Mouse (Mus musculus) cerebellum, adult 11-12 months (tissue): Measurements from ENCODE around the gene Sv2b.

Experiments
- DNase-seq: peaks from one replicate; pipeline ENCODE4 v3.0.0; 2022

The Sv2b gene

DNA sequence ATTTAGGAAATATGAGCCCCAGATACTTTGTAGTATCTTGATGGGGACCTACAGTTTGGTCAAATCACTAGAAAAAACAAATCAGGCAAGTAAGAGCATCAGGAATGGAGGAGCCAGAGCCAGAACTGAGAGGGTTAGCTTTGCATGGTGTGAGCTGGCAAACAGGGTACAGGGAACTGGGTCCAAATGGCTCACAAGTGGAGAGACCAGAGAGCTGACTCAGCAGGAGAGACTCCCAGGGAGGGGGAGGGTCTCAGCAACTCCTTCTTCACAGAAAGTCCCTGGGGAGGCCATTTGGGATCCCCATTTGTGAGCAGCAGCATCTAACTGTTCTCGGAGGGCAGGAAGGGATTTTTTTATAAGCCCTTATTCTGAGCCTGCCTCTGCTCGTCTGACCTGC lies 18.5 kb downstream of the Sv2b start:
- peak; percentile 68 for DNase-seq

DNA sequence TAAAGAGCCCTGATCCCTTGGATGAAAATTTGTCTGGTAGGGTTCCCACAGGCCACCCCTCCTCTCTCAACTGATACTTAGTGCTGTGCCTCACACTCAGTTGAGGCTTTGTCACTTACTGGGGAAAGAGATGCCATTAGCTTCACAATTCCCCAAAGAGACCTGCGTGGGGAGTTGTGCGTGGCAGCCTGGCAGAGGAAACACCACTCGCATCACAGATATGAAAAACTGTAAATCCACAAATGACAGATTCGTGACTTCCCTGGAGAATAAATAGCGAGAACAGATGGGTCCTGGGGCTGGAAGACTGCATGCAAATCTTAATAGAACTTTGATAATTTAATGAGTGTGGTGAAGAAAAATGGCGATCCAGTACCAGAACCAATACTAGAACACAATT lies 21.8 kb downstream of the Sv2b start:
- no peak for DNase-seq

DNA sequence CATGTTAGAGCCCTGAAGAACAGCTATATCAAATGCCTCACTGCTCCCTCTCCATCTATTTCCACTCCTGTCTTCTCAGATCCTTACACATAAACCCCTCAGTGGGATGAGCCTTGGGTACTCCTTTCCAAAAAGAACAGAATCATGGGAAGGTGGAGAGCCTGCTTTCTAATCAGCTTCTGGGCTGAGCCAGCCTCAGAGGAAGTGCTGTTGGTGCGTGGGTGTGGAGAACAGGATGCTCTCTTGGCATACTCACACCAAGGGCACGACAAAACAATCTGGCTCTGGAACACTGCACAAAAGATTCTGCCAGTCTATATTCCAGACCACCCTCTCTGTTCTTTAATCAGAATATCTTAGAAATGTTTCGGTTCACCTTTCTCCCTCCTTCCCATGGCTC lies 26.1 kb downstream of the Sv2b start:
- DNase-seq, result peak; percentile 86

DNA sequence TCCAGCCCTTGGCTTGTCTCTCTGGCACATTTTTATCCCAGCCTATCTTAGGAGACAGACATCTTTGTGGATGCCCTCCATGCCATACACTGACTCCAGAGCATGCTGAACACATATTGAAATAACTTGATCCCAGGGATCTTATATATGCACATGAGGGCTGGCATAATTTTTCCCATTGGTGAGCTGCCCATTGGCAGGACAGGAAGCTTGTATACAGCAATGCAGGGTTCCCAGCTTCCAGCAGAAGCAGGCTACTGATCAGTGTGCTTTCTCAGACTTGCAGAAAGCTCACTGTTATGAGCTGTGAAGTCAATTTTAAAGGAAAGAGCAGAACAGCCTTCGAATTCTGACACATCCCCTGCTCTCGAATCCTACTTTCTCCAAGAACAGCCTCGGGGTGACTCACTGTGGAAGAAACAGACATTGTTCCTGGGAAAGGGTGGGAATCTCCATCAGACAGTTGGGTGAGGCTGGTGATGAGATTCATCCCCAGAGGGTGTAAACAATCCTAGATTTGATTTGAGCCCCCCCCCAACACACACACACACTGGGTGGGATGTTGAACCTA lies 26.9 kb downstream of the Sv2b start:
- no peak for DNase-seq

DNA sequence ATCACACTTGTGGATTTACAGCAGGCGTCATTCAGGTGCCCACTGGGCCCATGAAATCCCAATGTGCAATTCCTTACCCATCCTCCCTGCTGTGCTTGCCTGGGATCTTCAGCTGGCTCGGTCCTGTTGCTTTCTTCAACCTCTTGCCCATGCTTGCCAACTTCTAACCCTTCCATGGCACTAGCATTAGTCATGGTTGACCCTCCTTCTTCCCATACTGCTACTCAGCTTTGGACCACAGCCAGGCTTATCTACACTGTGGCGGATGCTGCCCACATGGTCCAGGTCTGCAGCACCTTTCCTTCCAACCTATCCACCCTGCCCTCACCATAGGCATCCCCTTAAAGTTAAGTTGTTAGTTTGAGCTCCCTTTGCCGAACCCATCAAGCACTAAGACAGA lies 28.0 kb downstream of the Sv2b start:
- DNase-seq, result peak; percentile 59

DNA sequence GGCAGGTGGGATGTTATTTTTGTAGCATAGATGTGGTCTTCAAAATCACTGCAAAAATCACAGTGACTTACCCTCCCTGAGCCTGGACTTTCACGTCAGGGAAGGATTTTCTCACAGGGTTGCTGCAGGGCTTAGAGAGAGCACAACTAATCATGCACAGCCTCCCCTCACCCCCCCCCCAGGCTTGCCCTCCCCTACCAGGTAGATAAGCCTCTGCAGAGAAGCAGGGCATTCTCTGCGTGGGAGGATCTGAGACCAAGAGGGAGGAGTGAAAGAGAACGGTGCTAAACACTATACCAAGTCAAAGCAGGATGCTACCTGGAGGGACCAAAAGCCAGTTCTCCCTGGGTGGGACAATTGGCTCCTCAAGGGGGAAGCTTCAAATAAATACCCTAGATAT lies 31.2 kb downstream of the Sv2b start:
- no peak for DNase-seq

DNA sequence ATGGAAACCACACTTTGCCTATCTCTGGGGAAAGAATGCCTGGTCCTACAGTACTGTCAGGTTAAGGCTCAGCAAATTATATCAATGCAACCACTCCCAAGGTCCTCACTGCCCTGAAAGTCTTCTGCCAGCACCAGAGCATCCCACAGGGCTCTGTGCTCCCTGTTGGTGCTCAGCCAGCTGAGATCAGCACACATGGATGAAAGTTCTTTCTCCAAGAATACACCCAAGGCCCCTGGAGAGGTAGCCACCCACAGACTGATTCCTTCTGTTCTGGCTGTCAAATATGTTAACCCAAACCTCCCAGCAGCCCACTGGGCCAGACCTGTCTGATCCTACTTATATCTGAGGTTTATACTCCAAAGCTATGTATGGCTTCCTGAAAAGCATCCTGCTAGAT lies 32.3 kb downstream of the Sv2b start:
- DNase-seq, result peak; percentile 58

DNA sequence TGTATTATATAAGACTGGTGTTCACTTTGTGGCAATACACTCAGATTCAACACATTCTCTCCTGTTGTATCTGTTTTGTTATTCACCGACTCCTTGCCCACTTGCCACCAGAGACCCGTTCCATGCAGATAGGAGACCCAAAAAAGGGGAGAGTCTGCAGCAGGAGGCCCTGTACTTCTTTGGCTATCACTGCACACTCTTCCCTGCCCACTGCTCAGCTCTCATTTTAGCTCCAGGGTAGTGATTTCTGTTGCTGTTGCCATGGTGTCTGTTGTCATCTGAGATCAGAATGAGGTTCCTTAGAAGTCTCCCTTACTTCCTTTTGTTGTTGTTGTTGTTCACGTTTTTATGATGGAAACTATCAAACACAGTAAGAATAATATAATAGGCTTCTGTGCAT lies 34.5 kb downstream of the Sv2b start:
- no peak for DNase-seq

DNA sequence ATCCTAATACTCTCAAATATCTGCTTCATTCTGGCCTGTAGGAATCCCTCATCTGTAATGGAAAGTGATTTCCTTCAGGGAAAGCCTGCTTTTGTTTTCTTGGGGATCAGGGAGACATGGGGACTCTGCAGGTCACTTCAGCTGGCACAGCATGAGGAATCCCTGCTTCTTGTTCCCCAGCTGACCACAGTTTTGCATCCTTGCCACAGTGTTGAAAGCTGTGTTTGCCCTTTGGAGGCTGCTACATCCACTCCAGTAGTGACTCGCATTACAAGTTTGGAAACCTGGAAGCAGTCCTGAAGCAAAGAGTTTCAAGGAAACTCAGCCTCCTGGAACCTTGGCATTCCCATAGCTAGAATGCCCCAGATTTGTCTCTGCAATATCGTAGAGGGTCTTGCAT lies 35.4 kb downstream of the Sv2b start:
- no peak for DNase-seq

DNA sequence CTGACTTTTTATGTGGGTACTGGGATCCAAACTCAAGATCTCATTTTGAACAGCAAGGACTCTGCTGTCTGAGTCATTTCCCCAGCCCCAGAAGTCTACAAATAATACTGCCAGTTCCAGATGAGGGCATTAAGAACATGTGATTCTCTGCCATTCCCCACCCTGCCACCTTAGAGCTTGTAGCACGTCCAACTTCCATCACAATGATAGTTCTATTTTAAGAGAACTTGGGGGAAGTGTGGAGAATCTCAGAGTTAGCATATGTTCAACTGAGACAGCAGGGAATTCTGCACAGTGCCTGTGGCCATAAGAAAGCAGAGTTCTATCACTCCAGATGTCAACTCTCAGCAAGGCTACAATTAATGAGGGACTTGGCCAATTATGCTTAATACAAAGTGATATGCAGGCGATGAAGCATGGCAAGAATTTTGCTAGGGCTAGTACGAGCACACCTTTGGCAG lies 37.1 kb downstream of the Sv2b start:
- no peak for DNase-seq

DNA sequence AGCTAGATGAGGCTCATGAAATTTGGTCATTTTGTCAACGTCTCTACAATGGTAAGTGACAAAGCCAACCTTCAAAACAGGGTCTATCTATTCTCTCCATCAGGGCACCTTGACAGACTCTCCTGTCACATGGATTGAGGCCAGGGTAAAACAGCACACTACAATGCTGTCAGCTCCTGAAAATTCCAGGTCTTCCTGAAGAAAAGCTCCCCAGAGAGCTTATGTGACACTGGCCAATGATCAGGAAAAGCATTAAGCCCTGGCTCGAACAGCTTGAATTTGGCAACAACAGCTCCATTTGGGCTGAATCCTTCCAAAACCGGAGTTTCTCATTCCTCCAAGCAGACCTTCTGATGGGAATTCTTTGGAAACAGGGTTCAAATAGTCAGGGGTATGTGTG lies 37.8 kb downstream of the Sv2b start:
- DNase-seq, result peak; percentile 71

DNA sequence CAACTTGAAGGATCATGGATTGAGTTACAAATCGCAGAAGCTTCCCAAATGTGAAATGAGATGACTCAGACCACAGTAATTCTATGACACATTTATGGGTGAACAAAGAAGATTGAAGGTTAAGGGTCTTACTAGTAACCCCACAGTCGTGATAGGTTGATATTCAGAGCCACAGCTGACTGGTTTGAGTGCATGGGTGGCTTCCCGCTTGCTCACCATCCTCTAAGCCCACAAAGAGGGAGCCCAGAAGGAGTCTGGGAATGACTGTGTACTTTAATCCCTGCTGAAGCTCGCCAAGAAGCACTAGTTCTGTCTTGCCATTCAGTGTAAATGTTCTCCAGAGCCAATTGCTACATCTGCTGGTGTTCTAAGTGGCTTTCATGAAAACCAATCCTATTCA lies 41.8 kb downstream of the Sv2b start:
- no peak for DNase-seq

DNA sequence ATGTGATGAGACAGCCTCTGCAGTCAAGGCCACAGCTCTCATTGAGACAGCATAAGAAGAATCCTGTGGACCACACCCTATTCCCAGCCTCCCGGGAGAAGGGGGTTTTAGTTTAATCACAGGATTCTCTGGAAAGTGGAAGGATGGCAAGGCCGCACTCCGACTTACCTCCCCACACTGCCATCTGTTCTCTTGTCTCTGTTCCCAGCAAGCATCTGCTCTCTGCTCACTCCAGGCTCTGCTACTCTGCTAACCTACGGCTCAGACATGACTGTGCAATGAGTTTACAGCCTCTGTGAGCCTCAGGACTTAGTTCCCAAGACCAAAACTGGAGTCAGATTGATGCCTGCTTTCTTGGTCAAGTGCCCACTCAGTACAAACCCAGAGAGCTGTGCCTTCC lies 43.8 kb downstream of the Sv2b start:
- peak; percentile 93 for DNase-seq

DNA sequence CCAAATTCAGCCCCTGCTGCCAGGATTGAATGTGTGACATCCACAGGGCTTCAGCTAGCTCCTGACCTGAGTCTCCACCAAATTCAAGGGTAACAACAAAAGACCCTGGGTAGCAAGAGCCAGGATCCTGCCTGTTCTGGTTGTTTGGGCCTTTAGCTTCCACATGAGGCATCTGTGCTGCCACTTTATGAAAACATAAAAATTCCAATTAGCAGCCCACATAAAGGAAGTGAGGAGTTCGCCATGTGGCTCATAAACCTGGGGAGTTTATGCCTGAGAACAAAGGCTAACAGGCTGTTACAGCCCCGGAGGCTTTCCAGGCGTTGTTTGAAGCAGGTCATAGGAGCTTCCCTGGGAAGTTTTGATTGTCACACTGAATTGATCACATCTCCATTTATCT lies 49.1 kb downstream of the Sv2b start:
- no peak for DNase-seq

DNA sequence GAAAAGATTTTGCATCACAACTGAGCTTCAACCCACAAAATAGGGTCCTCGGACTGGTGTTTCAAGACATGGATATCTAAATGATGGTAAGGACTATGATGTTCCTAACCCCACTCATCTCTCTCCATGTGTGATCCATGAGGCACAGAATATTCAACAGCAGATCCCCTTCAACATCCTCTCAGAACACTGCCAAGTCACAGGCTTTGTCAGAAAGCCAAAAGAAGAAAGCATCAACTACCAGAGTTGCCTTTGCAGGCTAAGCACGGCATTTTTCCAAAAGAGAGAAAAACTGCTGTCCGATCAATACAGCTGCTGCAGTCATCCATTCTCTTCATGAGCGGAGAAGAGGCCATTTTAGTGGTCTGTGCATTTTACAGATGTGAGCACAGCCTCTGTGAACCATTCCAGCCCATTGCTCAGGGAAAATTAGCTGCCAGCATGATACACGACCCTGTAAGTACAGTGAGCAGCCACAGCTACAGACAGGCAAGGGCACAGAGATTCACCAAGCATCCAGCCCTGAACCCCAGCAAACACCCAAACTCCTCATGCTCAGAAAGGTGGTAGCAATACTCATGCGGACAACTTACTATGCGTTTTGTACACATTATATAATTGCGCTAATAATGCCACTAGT lies 55.3 kb downstream of the Sv2b start:
- DNase-seq, result no peak

DNA sequence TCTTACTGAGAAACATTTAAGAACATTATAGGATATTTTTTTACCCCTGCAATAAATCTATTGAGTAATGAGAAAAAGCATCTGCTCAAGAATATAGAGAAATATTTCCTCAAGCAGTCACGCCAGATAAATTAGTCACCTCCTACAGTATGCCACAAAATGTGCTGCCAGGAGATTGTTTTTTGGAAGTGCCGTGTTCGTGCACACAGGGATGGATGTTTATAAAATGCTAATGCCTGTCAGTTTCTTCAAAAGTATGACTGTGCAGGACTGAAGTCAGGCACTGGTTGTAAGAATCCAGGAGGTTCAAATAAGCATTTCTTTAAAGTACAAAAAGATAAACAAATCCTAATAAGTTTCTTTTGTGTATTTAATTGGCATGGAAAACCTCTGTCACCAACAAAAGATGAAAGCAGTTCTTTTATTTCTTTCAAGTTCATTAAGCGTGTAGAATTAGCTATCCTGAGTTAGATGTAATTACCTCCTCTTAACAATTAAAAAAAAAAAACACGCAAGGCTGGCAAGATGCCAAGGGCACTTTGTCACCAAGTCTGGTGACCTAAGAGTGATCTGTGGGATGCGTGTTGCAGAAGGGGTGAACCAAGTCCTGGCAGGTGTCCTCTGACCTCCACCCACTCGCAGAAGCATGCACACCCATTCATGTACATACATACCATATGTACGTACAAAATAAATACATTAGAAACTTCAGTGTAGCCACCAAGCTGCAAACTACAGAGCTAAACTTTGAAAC lies 68.1 kb downstream of the Sv2b start:
- peak; percentile 34 for DNase-seq

DNA sequence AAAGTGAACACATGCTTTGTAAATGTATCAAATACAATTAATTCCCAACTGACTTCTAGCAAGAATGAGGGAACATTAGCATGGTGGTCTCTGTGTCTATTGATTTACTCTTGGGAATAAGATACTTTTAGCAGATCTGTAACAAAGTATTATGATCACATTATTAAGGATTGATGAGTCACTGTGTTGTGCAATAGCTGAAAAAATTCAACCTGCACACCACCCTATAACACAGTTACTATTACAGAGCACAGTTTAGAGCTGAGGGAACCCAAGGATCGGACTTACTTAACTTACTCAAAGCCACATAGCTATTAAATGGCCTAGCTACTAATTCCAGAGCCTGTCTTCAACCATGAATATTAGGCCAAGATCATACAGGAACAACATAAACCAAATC lies 72.7 kb downstream of the Sv2b start:
- DNase-seq, result no peak

DNA sequence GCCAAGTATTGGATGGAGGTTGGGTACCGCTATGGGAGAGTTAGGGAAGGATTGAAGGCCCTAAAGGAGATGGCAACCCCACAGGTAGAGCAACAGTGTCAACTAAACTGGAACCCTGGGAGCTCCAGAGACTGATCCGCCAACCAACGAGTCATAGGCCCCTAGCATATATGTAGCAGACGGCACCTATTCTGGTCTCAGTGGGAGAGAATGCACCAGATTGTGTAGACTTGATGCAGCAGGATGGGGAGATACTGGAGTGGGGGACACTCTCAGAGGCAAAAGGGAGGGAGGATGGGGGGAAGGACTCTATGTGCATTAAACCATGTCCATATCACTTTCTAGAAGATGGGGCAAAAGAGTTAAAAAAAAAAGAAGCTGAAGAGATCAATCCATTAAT lies 84.9 kb downstream of the Sv2b start:
- DNase-seq, result no peak

DNA sequence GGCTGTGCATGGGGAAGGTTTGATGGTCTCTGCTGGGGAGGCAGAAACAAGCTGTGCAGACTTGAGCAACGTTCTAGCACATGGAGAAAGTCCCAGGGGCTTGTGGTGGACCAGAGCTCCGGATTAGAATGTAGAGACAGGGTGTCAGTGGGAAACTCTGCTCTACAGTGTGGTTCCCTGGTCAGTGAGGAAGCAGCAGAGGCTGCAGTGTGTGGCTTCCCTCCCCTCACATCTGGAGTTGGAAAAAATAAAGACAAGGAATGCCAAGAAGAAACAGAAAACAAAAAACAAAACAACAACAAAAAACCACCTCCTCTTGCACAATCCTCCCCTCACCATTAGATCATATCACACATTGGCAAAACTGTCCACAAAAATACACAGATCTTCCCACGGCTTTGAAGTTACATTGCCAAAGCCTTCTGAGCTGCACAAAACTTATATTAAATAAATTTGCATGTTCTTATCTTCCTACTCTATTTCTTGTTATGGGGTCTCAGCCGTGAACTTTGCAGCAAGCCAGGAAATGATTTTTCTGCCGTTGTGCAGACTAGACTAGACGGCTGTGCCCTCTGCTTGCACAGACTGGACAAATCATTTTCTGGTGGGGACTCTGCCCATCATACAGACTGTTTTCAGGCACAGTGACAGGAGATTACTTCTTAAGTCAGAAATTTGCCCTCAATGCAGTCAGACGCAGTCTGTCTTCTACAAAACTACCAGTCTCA lies 86.2 kb downstream of the Sv2b start:
- DNase-seq, result no peak

DNA sequence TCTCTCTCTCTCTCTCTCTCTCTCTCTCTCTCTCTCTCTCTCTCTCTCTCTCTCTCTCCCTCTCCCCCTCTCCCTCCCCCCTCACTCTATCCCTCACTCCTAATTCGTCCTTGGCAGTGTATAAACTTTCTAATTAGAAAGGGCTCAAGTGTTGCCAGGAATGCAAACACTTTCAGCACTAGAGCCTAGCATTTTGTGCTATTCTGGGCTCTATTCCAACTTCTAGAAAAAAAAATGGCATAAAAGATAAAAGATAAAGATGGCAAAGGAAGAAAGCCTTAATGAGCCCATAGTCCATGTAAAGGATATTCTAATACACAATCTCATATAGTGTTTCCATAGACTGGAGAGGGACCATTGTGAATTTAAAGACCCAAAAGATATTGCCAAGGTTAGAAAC lies 88.3 kb downstream of the Sv2b start:
- no peak for DNase-seq

DNA sequence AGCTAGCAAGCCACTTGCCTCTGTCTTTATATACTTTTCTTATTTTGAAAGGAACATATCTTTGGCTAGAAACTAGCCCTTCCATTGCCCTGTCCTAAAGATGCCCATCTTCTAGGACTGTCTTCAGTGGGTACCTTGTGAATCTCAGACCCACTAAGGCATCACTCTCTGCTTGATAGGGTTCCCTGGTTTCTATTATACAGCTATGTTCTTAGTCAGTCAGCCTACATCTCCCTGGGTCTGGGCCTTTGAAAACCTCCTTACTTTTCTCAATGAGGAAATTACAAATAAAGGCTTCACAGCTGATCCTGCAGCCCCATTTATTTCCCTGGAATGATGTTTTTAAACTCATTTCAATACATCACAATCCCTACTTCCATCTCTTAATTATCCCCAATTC lies 88.8 kb downstream of the Sv2b start:
- DNase-seq, result no peak

DNA sequence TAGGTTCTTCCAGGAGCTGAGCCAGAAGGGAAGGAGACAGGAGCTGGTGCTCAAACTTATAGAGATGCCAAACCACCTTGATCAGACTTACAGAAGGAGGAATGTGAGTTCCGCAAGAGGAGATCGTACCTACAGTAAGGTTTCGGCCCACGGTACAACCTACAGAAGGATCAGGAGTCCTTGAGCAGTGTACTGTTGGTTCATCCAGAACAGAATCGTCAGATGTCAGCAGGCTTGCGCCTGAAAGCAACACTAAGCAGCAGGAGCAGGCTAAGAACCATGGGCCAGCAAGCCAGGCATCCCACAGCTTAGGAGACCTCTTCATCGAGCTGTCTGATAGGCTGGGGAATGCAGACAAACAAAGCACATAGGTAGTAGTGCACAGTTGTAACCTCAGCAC lies 92.9 kb downstream of the Sv2b start:
- DNase-seq, result no peak

DNA sequence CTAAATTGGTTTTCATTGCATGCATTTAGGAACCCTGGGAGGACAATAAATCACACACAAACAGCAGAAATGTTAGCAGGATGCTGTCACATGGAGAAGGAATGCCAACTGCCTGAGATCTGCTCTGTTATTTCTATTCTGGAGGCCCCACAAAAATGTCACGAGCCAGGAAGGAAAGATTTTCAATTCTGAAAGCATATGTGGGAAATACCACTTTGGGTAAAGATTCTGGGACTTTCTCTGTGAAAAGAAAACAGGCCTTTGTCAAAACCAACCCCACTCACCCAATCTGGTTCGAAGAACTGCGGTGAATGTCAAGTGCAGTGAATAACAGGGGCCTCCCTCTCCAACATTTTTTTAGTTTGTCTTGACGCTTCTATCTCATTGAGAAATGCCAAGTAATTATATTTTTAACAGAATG lies 99.8 kb downstream of the Sv2b start:
- no peak for DNase-seq
